Mouse (Mus musculus) ES-E14 (cell line): ENCODE measurements around the gene Prrt1.

Source experiments
- CHD2 ChIP-seq: IDR thresholded peaks from 2 replicates; pipeline ENCODE4 v1.6.1; 2014; ENCODE audit warnings: mild to moderate bottlenecking, low read depth, low read length, inconsistent platforms
- HCFC1 ChIP-seq: IDR thresholded peaks from 2 replicates; pipeline ENCODE4 v1.6.1; 2012; ENCODE audit warnings: low read length, inconsistent platforms, borderline replicate concordance; ENCODE audit not compliant: insufficient read depth
- MAFK ChIP-seq: IDR thresholded peaks from 2 replicates; pipeline ENCODE4 v1.6.1; 2014; ENCODE audit warnings: mild to moderate bottlenecking, low read depth, low read length, inconsistent platforms; ENCODE audit not compliant: insufficient read depth
- ZC3H11A ChIP-seq: IDR thresholded peaks from 2 replicates; pipeline ENCODE4 v1.6.1; 2012; ENCODE audit warnings: low read depth, mild to moderate bottlenecking, inconsistent platforms, low read length, borderline replicate concordance

DNA sequence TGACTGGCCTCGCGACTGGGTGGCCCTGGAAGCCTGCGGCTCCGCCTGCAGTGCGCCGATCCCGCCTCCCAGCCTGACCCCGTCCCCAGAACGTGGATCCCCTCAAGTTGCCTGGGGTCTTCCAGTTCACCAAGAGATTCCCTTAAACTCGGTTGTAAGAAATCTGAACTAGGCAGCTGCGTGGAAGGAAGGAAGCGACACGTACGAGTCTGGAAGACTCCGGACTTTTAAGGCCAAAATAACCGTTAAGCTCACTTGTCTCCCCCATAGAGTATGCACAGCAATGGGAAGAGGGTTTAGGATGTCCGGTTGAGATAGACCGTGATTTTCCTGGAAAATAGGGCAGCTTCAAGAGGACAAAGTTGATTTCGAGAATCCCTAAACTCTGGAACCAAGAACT is 41.5 kb upstream of the Prrt1 start:
- TF ChIP-seq HCFC1 = no peak
- TF ChIP-seq MAFK = no peak
- TF ChIP-seq CHD2 = no peak
- no peak for TF ChIP-seq ZC3H11A
